Comparison of ENCODE assay signal across 1 mouse cellular context in genomic region chr13:21717397-21718357, GRCm38 (mm10).
TF ChIP-seq lines count a peak whose summit lies in the region.

TSS of gene Hist1h3h (plus strand) at chr13:21717659.

TF ChIP-seq in CH12.LX, 34 proteins besides CTCF, POLR2A, EP300 and RAD21 (continued from another document):
- 0 out of 2 replicates have a peak, but pooled peaks have one; percentile 32 for TF ChIP-seq ELF1 (IDR thresholded peaks at IDR 0.05; ENCODE audit: low read depth, low read length)
